Mouse (Mus musculus) granulocyte monocyte progenitor cell, adult 5-6 weeks (primary cell): ENCODE results near the gene Ptges2. TPM values are rescaled to one million over a fixed set of nuclear protein-coding genes. Genes with fewer than 3 reads are reported as not detected.

Experiments
- ATAC-seq: replicated peaks from 2 replicates; pipeline ENCODE4 v1.8.0; 2016; ENCODE audit warnings: mild to moderate bottlenecking, moderate TSS enrichment, inconsistent platforms; ENCODE audit not compliant: poor library complexity, severe bottlenecking
- total RNA-seq, 2 experiments: library from RNA; stranded (forward) in 1 of 2; stranded (reverse) in 1 of 2; fragments of 200-712, 200-1000 nt in 1 of 2; fragments of >200 nt in 1 of 2; fragmentation: Nextera tagmentation in 1 of 2; gene quantifications; 2 replicates each; pipeline ENCODE4 v1.2.3; 2014 to 2017

The Ptges2 gene
- total RNA-seq, 2 experiments from 2014 or later: 23.4 to 32.2 TPM

DNA sequence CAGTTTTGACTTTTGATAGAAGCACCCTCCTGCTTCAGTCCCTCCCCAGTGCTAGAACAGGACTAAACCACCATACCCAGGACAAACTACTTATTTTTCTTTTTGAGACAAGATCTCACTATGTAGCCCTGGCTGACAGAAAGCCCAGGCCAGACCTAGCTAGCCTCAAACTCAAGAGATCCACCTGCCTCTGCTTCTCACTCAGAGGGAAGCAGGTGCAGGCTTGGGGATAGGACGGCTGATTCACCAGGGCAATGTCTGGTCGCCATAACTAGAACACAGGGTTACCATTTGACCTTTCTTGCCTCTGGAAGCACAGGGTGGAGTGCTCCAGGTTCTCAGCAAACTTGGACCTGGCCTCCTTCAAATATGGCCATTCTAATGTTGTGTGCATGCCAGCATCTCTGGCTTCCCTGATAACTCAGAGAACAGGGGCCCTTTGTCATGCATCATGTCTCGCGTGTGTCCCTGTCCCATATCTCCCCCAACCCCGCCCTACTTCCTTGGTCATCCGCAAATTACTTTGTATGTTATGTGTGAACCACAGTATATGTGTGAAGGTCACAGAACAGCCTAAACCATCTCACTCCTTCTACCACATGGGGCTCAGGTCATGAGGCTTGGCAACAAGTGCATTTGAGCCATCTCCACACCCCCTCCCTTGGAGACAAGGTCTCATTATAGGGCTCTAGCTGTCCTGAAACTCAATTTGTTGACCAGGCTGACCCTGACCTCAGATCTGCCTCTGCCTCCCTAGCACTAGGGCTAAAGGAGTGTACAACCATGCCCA is 17.2 kb downstream of the Ptges2 start:
- ATAC-seq: no peak

DNA sequence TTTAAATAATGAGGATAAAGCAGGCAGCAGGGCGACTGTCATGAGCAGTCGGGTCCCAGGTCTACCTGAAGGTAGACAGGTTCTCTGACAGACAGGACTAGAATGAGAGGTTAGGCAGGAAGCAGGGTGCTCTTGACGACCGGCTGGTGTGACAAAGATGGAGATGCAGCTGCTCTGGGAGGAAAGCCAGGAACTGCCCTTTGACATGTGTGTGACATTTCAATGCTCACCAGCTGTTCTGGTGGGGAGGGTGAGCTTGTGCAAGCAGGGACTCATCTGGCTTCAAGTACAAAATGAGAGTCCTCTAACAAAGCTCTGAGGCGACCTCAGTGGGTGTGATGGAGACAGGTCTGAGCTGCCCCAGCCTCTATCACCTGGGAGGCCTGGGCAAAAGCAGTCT is 18.2 kb downstream of the Ptges2 start:
- ATAC-seq: no peak

DNA sequence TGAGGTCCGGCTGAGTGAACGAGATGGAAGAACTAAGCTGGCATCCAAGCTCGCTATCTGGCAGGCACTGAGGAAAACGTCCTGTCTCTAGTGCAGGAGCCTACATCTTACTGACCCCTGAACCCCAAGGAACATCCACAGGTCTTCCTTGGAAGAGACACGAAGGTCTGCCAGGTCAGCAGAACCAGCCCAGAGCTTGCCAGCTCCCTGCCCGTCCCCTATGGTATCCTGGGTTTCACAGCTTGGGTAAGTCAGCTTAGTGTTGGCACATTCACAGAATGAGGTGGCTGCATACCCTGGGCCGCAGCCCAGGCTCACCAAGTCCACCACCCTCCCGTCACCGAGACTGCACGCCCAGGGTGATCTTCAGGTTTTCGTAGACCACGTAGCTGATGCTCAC is 20.1 kb downstream of the Ptges2 start:
- ATAC-seq: no peak

DNA sequence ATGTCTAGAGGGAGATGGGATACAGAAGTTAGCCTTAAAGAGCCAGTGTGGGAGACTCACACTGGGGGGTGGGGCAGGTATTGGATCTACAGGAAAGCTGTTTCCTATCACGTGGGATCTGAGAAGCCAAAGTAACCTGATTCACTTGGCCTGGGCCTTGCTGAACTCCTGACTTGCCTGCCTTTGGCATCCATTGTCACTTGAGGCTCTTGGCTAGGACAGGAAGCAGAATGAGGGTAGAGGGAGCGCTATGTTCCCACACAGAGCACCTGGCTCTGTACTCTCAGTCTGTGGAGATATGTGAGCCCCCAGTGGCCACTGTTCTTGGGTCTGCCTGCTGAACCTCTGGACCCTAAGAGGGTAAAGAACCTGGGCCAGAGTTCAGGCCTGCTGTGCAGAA is 20.9 kb downstream of the Ptges2 start:
- ATAC-seq: no peak

DNA sequence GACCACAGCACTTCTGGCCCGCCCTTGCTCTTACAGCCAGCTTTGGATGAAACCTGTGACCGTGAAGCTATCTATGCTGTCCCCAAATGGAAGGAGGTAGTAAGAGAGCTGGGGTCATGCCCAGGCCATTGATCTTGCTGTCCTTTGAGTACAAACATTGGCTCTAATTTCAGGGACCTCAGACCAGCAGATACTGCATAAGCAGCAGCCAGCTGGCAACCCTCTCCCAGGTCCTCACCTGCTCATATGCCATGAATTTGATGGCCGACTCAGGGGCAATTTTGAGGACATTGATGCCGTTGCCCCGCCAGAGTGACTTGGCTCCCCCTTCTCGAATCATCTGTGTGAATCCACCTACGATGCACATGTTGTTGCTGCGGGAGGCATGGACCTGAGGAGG is 21.8 kb downstream of the Ptges2 start:
- ATAC-seq: no peak

DNA sequence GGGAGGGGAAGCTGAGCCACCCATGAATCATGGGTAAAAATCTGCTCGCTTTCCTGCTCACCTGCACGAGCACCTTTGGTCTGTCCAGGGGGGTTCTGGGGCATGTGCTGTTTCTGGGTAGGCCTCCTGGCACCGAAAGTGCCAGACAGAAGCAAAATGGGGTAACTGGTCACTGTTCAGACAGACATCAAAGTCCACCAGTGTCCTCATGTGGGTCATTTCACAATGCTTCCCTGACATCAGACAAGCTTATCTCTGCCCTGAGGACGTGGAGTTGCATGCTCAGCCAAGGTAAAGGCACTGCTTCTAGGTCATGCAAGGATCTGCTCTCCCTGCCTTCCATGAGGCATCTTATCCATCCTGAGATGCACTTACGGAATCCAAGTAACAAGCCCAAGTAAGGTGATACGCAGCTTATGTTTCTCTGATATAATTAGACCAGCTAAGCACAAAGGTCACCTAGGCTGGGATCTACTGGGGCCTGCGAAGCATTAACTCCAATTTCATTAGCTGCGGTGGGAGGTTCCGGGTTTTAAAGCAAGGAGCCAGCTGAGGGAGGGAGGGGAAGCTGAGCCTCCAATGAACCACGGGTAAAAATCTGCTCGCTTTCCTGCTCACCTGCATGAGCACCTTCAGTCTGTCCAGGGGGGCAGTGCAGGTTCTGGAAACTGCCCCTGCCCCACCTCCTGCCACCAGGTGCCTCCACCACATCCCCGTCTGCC is 22.9 kb downstream of the Ptges2 start:
- ATAC-seq: no peak

DNA sequence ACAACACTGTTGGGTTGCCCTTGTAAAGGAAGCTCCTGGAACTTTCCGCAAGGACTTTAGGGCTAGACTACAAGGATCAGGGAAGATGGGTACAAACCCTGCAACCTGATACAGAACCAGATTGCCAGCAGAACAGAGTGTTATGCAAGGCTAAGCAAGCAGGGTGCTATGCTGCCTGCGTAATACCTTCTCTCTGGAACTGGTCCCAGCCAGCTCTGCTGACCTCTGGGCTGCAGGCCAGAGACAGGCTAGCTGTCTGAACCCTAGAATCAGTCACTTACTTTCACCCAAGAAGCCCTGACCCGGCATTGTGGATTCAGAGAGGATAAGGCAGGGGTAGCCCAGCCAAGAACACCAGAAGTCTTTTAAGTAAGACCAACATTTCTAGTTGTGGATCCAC is 23.7 kb downstream of the Ptges2 start:
- ATAC-seq: no peak

DNA sequence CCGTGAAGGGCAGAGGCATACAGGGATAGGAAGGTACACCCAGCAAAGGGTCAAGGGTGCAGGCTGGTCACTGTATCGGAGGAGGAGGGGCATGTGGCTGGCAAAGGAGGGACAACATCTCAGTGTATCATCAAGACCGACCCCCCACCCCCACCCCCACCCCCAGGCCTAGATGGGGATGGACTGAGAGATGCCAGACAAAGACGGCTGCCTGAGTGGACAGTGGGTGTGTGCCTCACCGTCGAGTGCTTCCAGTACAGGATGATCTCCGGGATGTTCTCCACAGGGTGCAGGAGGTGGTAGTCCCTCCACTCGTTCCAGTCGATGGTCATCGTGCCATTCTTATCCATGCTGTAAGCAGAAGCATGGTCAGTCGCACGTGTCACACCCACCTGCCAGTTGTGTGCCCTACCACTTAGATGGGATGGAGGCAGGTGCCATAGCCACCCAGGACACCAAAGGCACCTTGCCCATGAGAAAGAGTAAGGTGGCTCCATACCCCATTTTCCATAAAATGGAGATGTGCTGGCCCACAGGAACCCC is 24.4 kb downstream of the Ptges2 start:
- no peak for ATAC-seq

DNA sequence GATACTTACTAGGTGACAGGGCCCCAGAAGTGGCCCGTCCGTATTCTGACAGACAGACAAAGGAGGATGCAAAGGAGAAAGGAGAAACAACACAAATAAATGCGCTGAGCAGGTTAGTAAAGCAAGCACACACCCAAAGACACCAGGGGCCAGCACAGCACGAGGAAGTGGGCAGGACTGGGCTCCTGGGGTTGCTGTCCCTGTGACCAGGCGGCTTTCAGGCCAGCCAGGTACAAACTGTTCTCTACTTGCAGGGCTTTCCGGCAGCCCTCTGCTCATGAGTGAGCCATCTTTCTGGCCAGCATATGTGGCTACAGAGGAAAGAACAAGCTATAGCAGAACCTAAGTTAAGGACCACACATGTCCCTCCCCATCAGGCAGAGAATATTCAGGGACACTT is 25.0 kb downstream of the Ptges2 start:
- no peak for ATAC-seq

DNA sequence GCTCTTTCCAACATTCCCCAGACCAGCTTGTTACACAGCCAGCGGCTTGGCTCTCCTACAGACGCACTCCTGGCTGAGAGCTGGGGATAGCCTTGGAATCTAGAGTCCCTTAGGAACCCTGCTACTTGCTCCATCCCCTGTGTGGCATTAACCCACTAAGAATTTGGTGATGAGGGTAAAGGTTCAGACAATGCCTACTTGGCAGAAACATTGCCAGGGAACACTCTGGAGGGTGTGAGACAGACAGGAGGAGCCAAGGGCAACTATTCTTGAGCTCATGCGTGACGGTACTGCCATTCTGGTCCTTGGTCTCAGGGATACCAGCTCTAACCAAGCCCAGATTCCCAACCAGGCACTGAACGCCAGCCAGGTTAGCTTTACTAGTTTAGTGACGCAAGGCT is 26.2 kb downstream of the Ptges2 start:
- no peak for ATAC-seq

DNA sequence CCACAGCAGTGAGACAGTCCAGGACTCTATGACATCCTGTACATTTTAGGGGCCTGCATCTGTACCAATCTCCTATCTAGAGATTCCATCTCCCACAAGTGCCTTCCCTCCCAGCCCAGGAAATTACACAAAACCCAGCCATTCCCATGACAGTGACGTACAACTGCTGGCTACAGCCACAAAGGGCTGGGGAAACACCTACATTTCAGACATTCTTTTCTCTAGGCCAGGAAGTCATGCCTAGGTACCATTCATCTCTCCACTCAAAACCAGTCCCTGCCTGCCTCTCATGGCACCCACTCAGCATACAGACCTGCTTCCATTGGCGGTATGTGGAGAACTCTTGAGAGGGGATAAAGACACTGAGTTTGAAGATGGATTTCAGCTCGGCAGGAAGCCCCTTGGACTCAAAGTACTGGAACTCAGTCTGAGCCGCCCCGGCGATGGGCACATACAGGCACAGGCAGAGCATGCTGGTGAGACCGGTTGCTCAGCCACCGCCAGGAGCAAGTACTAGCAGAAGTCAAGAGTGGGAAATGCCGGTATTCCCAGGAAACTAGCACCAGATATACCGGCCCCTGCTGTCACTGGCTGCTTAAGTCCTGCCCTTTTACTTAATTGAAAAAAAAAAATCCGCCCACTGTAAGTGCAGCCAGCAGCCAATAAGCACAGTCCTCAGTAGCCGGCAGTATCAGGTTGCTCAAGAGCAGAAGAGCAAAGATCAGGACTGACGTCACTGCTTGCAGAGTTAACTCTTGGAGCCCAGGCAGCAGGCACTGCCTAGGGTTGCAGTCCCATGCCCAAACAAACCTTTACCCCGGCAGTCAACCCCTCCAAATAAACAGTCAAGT is 28.0 kb downstream of the Ptges2 start:
- peak; percentile 88 for ATAC-seq

DNA sequence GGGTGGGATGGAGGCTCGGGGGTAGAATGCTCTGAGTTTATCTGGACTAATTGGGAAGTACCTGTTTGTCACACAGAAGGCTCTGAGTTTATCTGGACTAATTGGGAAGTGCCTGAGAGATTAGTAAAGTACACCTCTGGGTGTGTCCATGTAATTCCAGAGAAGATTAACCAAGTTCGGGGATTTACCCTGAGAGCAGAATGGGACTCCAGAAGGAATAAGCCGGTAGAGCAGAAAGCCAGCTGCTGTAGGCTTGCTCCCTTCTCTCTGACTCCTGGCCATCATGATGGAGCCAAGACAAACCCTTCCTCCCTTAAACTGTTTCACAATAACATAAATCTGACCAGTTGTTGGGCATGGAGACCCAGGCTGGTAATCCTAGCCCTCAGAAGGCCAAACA is 29.1 kb downstream of the Ptges2 start:
- no peak for ATAC-seq

DNA sequence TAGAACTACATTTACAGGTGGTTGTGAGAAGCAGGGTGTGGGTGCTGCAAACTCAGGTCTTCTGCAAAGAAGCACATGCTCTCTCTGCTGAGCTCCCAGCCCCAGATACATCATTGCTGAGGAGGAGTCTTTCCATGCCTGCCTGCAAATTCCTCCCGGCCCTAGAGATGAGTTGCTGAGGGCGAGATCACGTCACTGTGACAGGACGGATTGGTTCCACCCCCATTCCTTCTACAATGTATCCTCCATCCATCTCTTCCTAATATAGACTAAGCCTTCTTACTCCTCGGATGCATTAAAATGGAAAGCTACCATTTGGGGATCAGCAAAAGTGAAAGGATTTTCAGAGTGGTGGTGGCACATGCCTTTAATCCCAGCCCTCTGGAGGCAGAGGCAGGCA is 29.9 kb downstream of the Ptges2 start:
- no peak for ATAC-seq

DNA sequence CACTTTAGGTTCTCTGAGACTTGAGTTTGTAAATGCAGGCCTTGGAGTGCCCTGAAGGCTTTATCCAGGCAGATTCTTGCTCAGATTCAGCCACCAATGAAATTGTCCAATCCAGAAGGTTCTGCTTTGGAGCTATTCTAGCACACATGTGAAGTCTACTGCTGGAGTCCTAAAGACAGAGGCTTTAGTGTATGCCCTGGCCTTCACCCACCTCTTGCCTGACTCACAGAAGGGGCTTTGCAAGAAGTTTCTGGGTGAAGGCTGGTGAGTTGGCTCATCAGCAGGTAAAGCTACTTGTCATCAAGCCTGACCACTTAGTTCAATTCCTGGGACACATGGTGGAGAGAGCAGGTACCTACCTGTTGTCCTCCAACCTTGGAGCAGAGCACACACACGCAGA is 30.4 kb downstream of the Ptges2 start:
- ATAC-seq: no peak

DNA sequence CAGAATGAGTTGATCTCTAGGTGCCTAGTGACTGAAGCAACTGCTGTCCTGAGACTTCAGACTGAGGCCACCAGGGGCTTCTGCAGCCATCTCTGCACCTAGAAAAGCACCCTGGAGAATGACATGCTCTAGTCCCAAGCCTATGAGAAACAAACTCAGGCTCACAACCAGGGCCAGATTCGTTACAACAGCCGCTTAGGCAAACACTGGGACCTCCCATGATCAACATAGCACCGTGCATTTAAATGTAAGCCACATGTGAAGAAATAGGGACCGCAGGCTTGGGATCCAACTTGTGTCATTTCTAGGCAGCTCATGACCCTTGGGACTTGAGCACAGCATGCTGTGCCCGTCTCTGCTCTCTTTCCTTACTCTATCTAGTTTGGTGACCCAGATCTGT is 32.0 kb downstream of the Ptges2 start:
- no peak for ATAC-seq

DNA sequence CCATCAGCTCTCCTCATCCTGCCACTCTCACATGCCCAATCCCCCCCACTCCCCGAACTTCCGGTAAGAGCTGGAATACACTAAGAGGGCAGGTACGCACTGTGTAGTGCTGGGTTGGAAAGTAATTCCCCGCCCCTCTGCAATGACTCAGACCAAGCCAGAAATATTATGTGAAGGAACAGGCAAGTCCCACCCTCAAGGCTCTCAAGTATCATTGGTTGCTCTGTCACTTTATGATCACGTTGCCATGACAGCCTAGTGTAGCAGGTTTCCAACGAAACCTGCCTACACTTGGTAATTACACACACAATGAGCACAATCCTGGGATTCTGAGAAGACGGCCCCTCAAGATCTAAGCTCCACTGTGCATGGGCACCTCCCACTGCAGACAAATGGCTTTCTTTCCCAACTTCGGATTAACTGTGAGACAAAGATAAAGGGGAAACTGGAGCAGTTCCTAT is 32.6 kb downstream of the Ptges2 start:
- peak; percentile 39 for ATAC-seq

DNA sequence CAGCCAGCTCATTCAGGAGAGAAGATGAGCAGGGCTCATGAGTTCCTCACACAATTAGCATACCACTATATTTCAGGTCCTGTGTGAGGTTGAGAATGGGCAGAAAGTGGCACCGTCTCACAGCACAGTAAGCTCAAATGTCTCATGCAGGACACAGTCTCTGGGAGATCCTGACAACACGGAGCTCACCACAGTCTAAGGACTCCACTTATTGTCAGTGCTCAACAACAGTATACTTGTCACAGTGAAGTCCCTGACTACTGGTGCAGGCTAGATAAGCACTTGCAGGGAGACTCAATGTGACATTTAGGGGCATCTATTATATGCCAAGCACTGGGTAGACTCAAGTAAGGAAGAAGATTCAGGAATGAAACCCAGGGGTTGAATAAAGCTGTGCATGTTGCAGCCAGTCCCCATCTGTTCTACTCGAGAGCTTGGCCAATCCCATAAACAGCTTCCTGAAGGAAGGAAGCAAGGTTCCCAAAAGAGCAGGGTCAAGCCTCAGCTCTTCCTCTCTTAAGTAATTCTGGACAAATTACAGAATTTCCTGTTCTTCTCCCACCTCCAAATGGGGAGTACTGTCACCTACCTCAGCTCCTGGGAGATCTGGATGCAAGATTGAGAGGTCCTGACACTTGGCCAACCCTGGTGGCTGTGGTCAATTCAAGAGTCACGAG is 33.7 kb downstream of the Ptges2 start:
- ATAC-seq: no peak

DNA sequence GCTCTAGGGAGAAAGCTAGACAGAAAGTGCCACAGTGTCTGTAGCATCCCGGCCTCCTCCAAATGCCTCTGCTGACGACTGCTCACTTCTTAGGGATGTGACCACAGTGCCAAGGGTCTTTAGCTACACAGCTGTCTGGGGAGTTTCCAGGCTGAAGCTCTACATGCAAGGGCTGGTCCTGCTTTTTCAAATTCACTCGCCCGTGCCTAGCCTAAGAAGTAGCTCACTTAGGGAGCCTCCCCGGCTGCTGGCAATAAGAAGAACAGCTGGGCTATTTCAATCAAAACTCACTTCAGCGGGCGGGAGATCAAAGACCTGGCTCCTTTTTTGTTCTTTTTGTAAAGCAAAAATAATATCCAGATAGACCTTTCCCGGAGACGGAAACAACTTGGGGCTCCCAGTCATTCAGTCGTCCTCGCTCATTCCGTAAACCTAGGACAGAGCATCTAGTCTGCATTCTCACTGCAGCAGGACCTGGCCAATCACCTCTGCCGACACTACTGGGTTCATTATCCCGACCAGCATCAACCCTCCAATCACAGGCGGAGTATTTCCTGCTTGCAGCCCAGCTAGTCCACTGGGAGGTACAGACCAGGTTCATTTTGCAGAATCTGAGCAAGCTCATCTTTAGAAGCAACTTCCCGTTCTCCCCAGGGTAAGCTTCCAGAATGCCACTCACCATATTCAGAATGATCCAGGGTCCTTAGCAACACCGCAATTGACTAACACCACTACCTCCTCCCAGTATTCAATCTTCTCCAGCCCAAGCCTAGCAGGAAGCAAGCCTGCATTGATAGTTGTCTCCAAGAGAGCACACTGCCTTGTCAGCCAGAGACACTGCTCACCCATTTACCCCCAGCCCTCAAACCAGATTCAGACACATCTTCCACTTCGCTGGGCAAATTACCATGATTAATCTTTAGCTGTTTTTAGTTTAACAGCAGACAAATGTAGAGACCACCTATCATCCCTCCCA is 35.3 kb downstream of the Ptges2 start:
- no peak for ATAC-seq
